Mouse (Mus musculus) urinary bladder, postnatal 0 days (tissue): ENCODE measurements around the gene Tada3. TPM values are rescaled to one million over a fixed set of nuclear protein-coding genes. Genes with fewer than 3 reads are reported as not detected.

ENCODE experiments used
- microRNA-seq: library from miRNA; unstranded; fragments of <30 nt; microRNA quantifications from one replicate; pipeline ENCODE4, GENCODE M21; 2016
- polyA plus RNA-seq: library from polyadenylated mRNA; unstranded; fragments of >200 nt; fragmentation: Nextera tagmentation; extraction: Ambion mirVana; gene quantifications from 2 replicates; pipeline ENCODE4 v1.2.1, GENCODE M21; 2015

The Tada3 gene
- 38.4 and 39.1 TPM in 2 replicates for polyA plus RNA-seq

GRCm38 (mm10) chr6:113377496-113378385, at the start of gene Tada3, which contains the start of gene Arpc4:
Tada3 (minus strand) TSS chr6:113377883.
Arpc4 (plus strand) TSS chr6:113378115.

GRCm38 (mm10) chr6:113419199-113419587, 41.5 kb upstream of the Tada3 start, which contains the start of gene Rpusd3:
Rpusd3 (minus strand) TSS chr6:113419340.

GRCm38 (mm10) chr6:113388960-113389359, 11.3 kb upstream of the Tada3 start, which contains the start of gene Ttll3:
Ttll3 (plus strand) TSS chr6:113389260.

GRCm38 (mm10) chr6:113343177-113344092, 34.2 kb downstream of the Tada3 start, which contains the start of gene Camk1:
Camk1 (minus strand) TSS chr6:113343984.

DNA sequence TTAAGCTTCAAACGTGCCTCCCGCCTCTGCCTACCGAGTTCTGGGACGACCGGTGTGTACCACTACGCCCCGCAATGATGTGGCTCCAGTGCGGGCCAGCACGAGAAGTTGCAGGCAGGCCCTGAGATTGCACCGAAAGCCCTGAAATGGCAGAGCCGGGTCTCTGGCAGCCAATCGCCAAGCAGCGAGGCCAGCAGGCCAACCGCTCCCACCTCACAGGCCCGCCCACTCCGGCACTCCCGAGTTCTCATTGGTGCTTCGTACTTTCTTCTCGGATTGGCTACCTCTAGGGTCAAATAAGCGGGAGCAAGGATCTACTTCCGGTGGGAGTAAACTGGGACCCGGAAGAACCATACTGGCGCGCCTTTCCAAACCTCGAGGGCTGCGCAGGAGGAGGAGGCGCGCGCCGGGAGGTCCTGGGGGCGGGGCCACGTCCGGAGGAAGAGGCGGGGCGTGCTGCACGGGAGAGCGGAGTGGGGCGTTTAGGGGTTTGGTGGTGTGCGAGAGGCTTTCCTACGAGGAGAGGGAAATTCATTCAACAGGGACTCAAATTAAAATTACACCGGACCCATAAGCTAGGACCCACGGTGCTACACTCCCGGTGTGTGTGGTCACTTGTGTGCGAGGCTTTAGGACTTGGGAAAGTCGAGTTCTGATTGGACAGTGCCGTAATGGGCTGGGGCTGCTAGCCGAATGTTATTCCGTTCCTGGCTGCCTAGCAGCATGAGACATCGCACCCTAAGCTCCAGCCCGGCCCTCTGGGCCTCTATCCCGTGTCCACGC, 51.0 kb downstream of the Tada3 start, which contains the start of gene Ogg1:
Gene Ogg1 (plus strand): TSS at position 440 of the 783 bp plus-strand sequence.

Small RNA genes within 50 kb of the gene (microRNA-seq; reads per million reads assigned to microRNA genes)
- not detected for gene Gm24387

Other genes with a start within 250 kb of the Tada3 start
- gene Lhfpl4, start 182.5 kb downstream of the Tada3 start, polyA plus RNA-seq: 0.42 and 0.46 TPM in 2 replicates
- 40.7 and 42.7 TPM in 2 replicates for gene Mtmr14, start 140.0 kb downstream of the Tada3 start, polyA plus RNA-seq
- not detected in 2 replicates for gene Cpne9, start 95.6 kb downstream of the Tada3 start, polyA plus RNA-seq
- 7.1 and 7.6 TPM in 2 replicates for gene Brpf1, start 70.7 kb downstream of the Tada3 start, polyA plus RNA-seq
- 6.3 and 9.3 TPM in 2 replicates for gene Ogg1, start 50.9 kb downstream of the Tada3 start, polyA plus RNA-seq
- gene Camk1, start 33.9 kb downstream of the Tada3 start, polyA plus RNA-seq: 89.5 and 100.0 TPM in 2 replicates
- 327 and 354 TPM in 2 replicates for gene Arpc4, start 232 bp upstream of the Tada3 start, polyA plus RNA-seq
- 1.0 and 1.2 TPM in 2 replicates for gene Ttll3, start 11.4 kb upstream of the Tada3 start, polyA plus RNA-seq
- 11.4 and 16.5 TPM in 2 replicates for gene Rpusd3, start 41.5 kb upstream of the Tada3 start, polyA plus RNA-seq
- gene Cidec, start 57.9 kb upstream of the Tada3 start, polyA plus RNA-seq: not detected in 2 replicates
- gene Jagn1, start 64.7 kb upstream of the Tada3 start, polyA plus RNA-seq: 79.2 and 82.8 TPM in 2 replicates
- 54.7 and 60.4 TPM in 2 replicates for gene Il17re, start 80.6 kb upstream of the Tada3 start, polyA plus RNA-seq
- gene Il17rc, start 93.5 kb upstream of the Tada3 start, polyA plus RNA-seq: 28.2 and 32.1 TPM in 2 replicates
- 33.3 and 33.8 TPM in 2 replicates for gene Creld1, start 105.4 kb upstream of the Tada3 start, polyA plus RNA-seq
- gene Prrt3, start 124.0 kb upstream of the Tada3 start, polyA plus RNA-seq: 0.72 and 0.77 TPM in 2 replicates
- gene Emc3, start 153.8 kb upstream of the Tada3 start, polyA plus RNA-seq: 91.2 and 104 TPM in 2 replicates
- gene Fancd2, start 153.8 kb upstream of the Tada3 start, polyA plus RNA-seq: 2.5 and 3.2 TPM in 2 replicates
- gene Fancd2os, start 222.8 kb upstream of the Tada3 start, polyA plus RNA-seq: not detected in 2 replicates
- 189 and 195 TPM in 2 replicates for gene Brk1, start 226.9 kb upstream of the Tada3 start, polyA plus RNA-seq
- gene Vhl, start 246.1 kb upstream of the Tada3 start, polyA plus RNA-seq: 24.3 and 25.1 TPM in 2 replicates